Mouse (Mus musculus) G1E (cell line): ENCODE data around the gene Adamts12.

Experiments used
- CTCF ChIP-seq: IDR thresholded peaks from 2 replicates; pipeline ENCODE4 v1.5.1; 2012; ENCODE audit warnings: low read depth, low read length, inconsistent platforms, mixed read lengths
- POLR2AphosphoS5 ChIP-seq: IDR thresholded peaks from 2 replicates; pipeline ENCODE4 v1.6.1; 2012; ENCODE audit warnings: low read depth, low read length, inconsistent platforms; ENCODE audit not compliant: insufficient replicate concordance

DNA sequence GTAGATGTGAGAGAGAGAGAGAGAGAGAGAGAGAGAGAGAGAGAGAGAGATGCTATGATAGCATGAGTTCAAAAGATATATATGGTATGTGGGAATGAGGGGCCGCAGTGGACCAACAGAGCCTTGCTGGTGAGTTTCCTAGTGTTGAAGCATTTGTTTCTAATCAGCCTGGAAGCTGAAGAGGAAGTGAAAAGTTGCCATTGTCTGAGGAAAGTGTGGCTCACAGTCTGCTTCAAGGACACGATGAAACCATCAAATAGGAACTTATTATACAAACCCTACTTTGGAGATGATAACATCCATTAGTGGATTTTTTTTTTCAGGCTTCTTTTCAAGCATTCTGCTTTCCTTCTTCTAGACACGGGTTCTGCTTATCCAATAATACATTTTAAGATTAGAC is 52.3 kb downstream of the Adamts12 start:
- no peak for TF ChIP-seq CTCF
- no peak for TF ChIP-seq POLR2AphosphoS5
